Mouse (Mus musculus) neural tube, embryonic 11.5 days (tissue): ENCODE measurements around the gene Rwdd2b. TPM values are rescaled to one million over a fixed set of nuclear protein-coding genes. Genes with fewer than 3 reads are reported as not detected.

Source experiments
- ATAC-seq: fragments of 200-750 bp; cut with Nextera tagmentation; 2 replicates; pipeline ENCODE4 v1.8.0; 2017; ENCODE audit warnings: moderate number of reproducible peaks, mild to moderate bottlenecking, moderate TSS enrichment, moderate library complexity; ENCODE audit not compliant: insufficient read depth, low FRiP score, low TSS enrichment
- DNase-seq: peaks from one replicate; pipeline ENCODE4 v3.0.0-alpha.2; 2015; ENCODE audit warnings: low spot score
- H3K27ac ChIP-seq: fragments of 300-500 bp; sonication (generic); 2 replicates; pipeline ENCODE4 v1.5.1; 2014; ENCODE audit warnings: low read depth, mild to moderate bottlenecking, low read length
- H3K27me3 ChIP-seq: fragments of 300-500 bp; sonication (generic); 2 replicates; pipeline ENCODE4 v1.6.1; 2014; ENCODE audit warnings: mild to moderate bottlenecking, low read length, mixed read lengths; ENCODE audit not compliant: control insufficient read depth, insufficient read depth
- H3K36me3 ChIP-seq: fragments of 300-500 bp; sonication (generic); 2 replicates; pipeline ENCODE4 v1.6.1; 2014; ENCODE audit warnings: mild to moderate bottlenecking, low read length, moderate library complexity, mixed read lengths; ENCODE audit not compliant: control insufficient read depth, insufficient read depth
- H3K4me1 ChIP-seq: fragments of 300-500 bp; sonication (generic); 2 replicates; pipeline ENCODE4 v1.6.1; 2014; ENCODE audit warnings: low read length, mixed read lengths; ENCODE audit not compliant: control insufficient read depth, insufficient read depth
- H3K4me2 ChIP-seq: fragments of 300-500 bp; sonication (generic); 2 replicates; pipeline ENCODE4 v1.6.1; 2014; ENCODE audit warnings: low read depth, mild to moderate bottlenecking, moderate library complexity
- H3K4me3 ChIP-seq: fragments of 300-500 bp; sonication (generic); 2 replicates; pipeline ENCODE4 v1.5.1; 2014; ENCODE audit warnings: low read depth, low read length
- H3K9ac ChIP-seq: fragments of 300-500 bp; sonication (generic); 2 replicates; pipeline ENCODE4 v1.6.1; 2014; ENCODE audit warnings: mild to moderate bottlenecking, low read length
- H3K9me3 ChIP-seq: fragments of 300-500 bp; sonication (generic); 2 replicates; pipeline ENCODE4 v1.6.1; 2016; ENCODE audit warnings: low read length; ENCODE audit not compliant: control insufficient read depth
- WGBS: fragments of 180-500 bp; shearing (Covaris S2); extraction: QIAGEN DNeasy Blood & Tissue Kit; methylation state at CpG from one replicate; pipeline ENCODE4 v1.1.7; 2014; 5-methylcytosine and 5-hydroxymethylcytosine counted together
- polyA plus RNA-seq: library from polyadenylated mRNA; unstranded; fragments of >200 nt; fragmentation: Nextera tagmentation; extraction: Ambion mirVana; gene quantifications from 2 replicates; pipeline ENCODE4 v1.2.1, GENCODE M21; 2014

Gene Rwdd2b
- polyA plus RNA-seq, 1 experiment from 2014 or later, result 13.3 TPM

GRCm38 (mm10) chr16:87434946-87435345 is 5.4 kb downstream of the Rwdd2b start:
- DNase-seq, result no peak
- no peak overlapping the region for H3K9ac ChIP-seq
- H3K27ac ChIP-seq, result no peak overlapping the region
- H3K4me2 ChIP-seq, result no peak overlapping the region
- H3K4me3 ChIP-seq, result no peak overlapping the region
- no peaks in the 10 kb centered on the region for H3K4me1 ChIP-seq
- no peak for ATAC-seq
- H3K9me3 ChIP-seq, result no peaks in the 10 kb centered on the region
- no peaks in the 10 kb centered on the region for H3K36me3 ChIP-seq
- H3K27me3 ChIP-seq, result no peaks in the 10 kb centered on the region
- WGBS, result 82% methylated on average over 6 of the region's 6 CpGs

- WGBS, result 90% methylated on average over 7 of the region's 7 CpGs
- DNase-seq, result no peak
- H3K27ac ChIP-seq, result no peak overlapping the region
- no peak overlapping the region for H3K9ac ChIP-seq
- H3K27me3 ChIP-seq, result no peaks in the 10 kb centered on the region
- H3K4me2 ChIP-seq, result no peak overlapping the region
- no peaks in the 10 kb centered on the region for H3K36me3 ChIP-seq
- no peaks in the 10 kb centered on the region for H3K4me1 ChIP-seq
- no peaks in the 10 kb centered on the region for H3K9me3 ChIP-seq
- no peak for ATAC-seq
- no peak overlapping the region for H3K4me3 ChIP-seq
Measured at GRCm38 (mm10) chr16:87434266-87434665, 6.1 kb downstream of the Rwdd2b start.

- H3K27ac ChIP-seq, result no peak within 1 kb of the TSS
- peak within 1 kb of the TSS; percentile 84 for H3K4me2 ChIP-seq
- H3K9ac ChIP-seq, result peak within 1 kb of the TSS; percentile 88
- H3K27me3 ChIP-seq, result no peaks in the 10 kb centered on the region
- H3K36me3 ChIP-seq, result no peaks in the 10 kb centered on the region
- WGBS, result under 1% methylated on average over 56 of the region's 56 CpGs
- ATAC-seq (peak; percentile 99), DNase-seq (peak; percentile 98)
- peak within 1 kb of the TSS; percentile 90 for H3K4me3 ChIP-seq
- no peaks in the 10 kb centered on the region for H3K9me3 ChIP-seq
- H3K4me1 ChIP-seq, result no peaks in the 10 kb centered on the region
Measured at GRCm38 (mm10) chr16:87432033-87432814, 8.1 kb downstream of the Rwdd2b start, which contains the start of gene Ltn1. Ltn1 (minus strand) TSS chr16:87432612.

- H3K4me3 ChIP-seq, result no peak overlapping the region
- no peak overlapping the region for H3K4me2 ChIP-seq
- no peaks in the 10 kb centered on the region for H3K4me1 ChIP-seq
- H3K9me3 ChIP-seq, result no peaks in the 10 kb centered on the region
- ATAC-seq (no peak), DNase-seq (no peak)
- no peaks in the 10 kb centered on the region for H3K27me3 ChIP-seq
- 95% methylated on average over 8 of the region's 8 CpGs for WGBS
- H3K36me3 ChIP-seq, result peaks cover 16% of the 10 kb centered on the region
- no peak overlapping the region for H3K9ac ChIP-seq
- no peak overlapping the region for H3K27ac ChIP-seq
Measured at GRCm38 (mm10) chr16:87427516-87427915, 12.9 kb downstream of the Rwdd2b start.

- ATAC-seq (no peak), DNase-seq (no peak)
- WGBS, result 94% methylated on average over 8 of the region's 8 CpGs
- Histone ChIP-seq H3K27me3 (no peaks in the 10 kb centered on the region), H3K9ac (no peak overlapping the region), H3K27ac (no peak overlapping the region), H3K4me2 (no peak overlapping the region), H3K36me3 (peaks cover 38% of the 10 kb centered on the region), H3K4me1 (no peaks in the 10 kb centered on the region), H3K4me3 (no peak overlapping the region), H3K9me3 (no peaks in the 10 kb centered on the region)
Measured at GRCm38 (mm10) chr16:87420662-87421061, 19.7 kb downstream of the Rwdd2b start.

- WGBS, result 84% methylated on average over 3 of the region's 3 CpGs
- no peak overlapping the region for H3K4me3 ChIP-seq
- H3K9me3 ChIP-seq, result no peaks in the 10 kb centered on the region
- ATAC-seq (no peak), DNase-seq (no peak)
- no peak overlapping the region for H3K9ac ChIP-seq
- peaks cover 11% of the 10 kb centered on the region for H3K36me3 ChIP-seq
- no peaks in the 10 kb centered on the region for H3K4me1 ChIP-seq
- H3K27me3 ChIP-seq, result no peaks in the 10 kb centered on the region
- H3K27ac ChIP-seq, result no peak overlapping the region
- no peak overlapping the region for H3K4me2 ChIP-seq
Measured at GRCm38 (mm10) chr16:87405001-87405400, 35.4 kb downstream of the Rwdd2b start.

- no peak overlapping the region for H3K27ac ChIP-seq
- ATAC-seq, result peak; percentile 83
- peak; percentile 57 for DNase-seq
- H3K4me3 ChIP-seq, result no peak overlapping the region
- H3K27me3 ChIP-seq, result no peaks in the 10 kb centered on the region
- no peaks in the 10 kb centered on the region for H3K4me1 ChIP-seq
- no peaks in the 10 kb centered on the region for H3K9me3 ChIP-seq
- no peak overlapping the region for H3K9ac ChIP-seq
- H3K4me2 ChIP-seq, result no peak overlapping the region
- peaks cover 4% of the 10 kb centered on the region for H3K36me3 ChIP-seq
- WGBS, result 56% methylated on average over 16 of the region's 16 CpGs
Measured at GRCm38 (mm10) chr16:87393813-87394548, 46.4 kb downstream of the Rwdd2b start.

- no peaks in the 10 kb centered on the region for H3K27me3 ChIP-seq
- H3K36me3 ChIP-seq, result peaks cover 11% of the 10 kb centered on the region
- no peaks in the 10 kb centered on the region for H3K4me1 ChIP-seq
- no peak overlapping the region for H3K4me2 ChIP-seq
- no peak for DNase-seq
- no peak overlapping the region for H3K9ac ChIP-seq
- no peak for ATAC-seq
- no peaks in the 10 kb centered on the region for H3K9me3 ChIP-seq
- WGBS, result 92% methylated on average over 3 of the region's 3 CpGs
- no peak overlapping the region for H3K27ac ChIP-seq
- H3K4me3 ChIP-seq, result no peak overlapping the region
Measured at GRCm38 (mm10) chr16:87387444-87387977, 52.9 kb downstream of the Rwdd2b start.
